Mouse (Mus musculus) fibroblast of lung, adult 2 months (primary cell): ENCODE results near the gene Atp2b4.

Experiments
- DNase-seq: peaks from one replicate; pipeline ENCODE4 v3.0.0-alpha.2; 2011; ENCODE audit warnings: low read depth

Atp2b4 gene

GRCm38 (mm10) chr1:133797979-133798820 lies 2.6 kb downstream of the Atp2b4 start:
- DNase-seq, result no peak

DNA sequence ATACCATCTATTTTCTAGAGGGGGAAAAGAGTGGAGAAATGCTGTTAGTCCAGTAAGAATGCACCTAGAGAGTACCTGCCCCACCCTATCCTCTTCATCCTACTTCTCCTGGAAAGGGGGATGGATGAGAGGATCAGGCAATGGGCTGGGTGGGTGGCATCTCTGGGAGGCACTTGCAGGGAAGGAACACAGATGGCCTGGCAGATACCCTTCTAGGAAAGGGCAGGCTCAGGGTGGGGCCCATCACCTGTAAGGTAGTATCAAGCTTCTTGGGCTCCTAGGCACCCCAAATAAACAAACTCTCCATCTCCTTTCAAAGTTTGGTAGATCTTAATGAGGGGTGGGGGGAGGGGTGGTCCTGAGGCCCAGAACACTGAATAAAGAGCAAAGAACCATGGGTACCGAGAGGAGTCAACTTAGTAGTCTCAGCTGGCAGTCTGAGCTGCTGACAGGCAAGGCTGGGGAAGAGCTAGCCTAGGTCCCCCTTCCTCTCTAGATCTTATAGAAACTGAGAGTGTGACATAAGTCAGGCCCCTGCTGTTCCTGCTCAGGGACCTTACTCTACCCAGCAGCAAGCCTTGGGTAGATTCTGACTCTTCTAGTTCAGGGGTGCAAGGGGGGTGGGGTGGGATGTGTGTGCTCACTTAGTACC lies 3.4 kb downstream of the Atp2b4 start:
- DNase-seq, result no peak

- no peak for DNase-seq
These were observed 7.2 kb downstream of the Atp2b4 start for GRCm38 (mm10) chr1:133793646-133794045.

- DNase-seq, result no peak
These were observed 10.8 kb downstream of the Atp2b4 start for GRCm38 (mm10) chr1:133790011-133790410.

- no peak for DNase-seq
These were observed 12.0 kb downstream of the Atp2b4 start for GRCm38 (mm10) chr1:133788864-133789263.

GRCm38 (mm10) chr1:133787500-133788210 lies 13.2 kb downstream of the Atp2b4 start:
- no peak for DNase-seq

GRCm38 (mm10) chr1:133784621-133785020 lies 16.2 kb downstream of the Atp2b4 start:
- DNase-seq, result no peak

GRCm38 (mm10) chr1:133781531-133781930 lies 19.3 kb downstream of the Atp2b4 start:
- DNase-seq, result no peak

DNA sequence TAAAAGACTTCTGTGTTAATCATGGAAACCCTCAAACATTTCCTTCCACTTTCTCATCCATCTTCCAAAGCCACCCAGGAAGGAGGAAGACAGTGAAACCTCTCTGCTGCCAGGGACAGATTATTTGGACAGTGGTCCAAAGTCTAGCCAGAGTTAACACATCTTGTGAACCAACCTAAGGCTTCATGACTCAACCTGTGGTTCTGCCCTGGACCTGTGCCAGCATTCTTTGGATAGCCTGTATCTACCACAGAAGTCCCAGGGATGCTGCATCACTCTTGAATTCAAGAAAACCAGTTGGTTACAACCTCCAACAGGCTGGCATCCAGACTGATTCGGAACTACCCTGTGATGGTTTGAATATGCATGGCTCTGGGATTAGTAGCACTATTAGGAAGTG lies 21.8 kb downstream of the Atp2b4 start:
- peak; percentile 89 for DNase-seq

DNA sequence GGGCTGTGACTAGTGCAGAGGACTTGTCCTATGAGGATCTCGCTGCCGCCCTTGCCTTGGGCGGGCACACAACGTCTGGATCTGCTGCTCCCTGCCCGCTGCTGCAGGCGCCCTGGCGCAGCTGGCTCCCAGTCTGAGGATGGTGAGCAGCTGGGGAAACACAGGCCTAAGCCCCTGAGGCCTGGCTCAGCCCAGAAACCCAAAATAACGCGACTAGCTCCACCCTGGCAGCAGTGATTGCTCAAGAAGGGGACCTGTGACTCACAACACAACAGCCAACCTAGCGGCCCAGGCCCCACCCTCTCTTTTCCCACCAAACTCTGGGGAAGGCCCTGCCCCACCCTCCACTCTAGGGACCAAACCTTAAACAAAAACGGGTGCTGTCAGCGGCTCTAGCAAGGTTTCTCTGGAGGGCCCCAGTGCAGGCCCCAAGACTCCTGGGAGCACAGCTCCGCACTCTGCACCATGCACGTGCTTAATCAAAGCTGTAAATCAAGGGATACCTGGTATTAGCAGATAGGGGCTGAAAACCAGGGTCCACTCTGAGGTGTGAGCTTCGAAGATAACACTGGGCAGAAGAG lies 23.1 kb downstream of the Atp2b4 start:
- DNase-seq, result peak; percentile 58

DNA sequence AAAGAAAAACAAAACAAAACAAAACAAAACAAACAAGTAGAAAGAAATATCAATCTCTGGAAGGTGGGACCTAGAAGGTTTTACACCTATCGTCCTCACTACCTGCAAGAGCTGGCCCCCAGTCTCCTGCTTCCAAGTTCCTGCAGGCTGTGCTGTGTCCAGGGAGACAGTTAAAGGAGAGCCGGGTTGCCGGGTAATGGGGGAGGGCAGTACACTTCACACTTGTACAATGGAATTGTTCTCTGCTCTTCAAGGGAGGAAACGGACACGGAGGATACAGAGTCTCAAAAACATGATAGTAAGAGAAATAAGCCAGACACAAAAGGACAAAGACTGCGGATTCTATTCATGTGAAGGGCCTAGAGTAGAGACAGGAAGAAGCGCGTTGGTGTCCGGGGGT lies 28.3 kb downstream of the Atp2b4 start:
- DNase-seq, result no peak

DNA sequence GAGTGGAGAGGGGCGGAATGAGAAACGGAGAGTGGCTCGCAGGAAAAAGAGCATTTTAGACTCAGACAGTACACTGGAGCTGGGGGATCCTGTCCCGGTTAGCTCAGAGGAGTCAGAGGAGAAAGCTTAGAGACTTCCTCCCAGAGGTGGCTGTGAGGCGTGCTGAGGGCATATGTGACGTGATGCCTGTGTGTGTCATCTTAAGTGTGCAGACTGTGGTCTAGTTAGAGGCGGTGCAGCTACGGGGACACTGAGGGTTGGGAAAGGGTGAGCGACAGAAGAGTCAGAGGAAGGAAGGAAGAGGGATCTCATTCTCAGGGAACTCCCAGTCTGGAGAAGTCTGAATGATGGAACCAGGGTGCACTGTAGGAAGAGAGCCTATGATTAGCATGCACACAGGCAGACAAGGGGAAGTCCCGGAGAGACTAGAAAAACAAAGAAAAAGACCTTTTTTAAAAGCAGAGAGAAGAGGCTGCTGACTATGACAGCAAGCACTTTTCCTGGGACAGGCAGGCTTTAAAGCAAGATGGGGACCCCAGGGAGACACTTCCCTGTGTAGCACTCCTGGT lies 28.9 kb downstream of the Atp2b4 start:
- DNase-seq, result no peak

DNA sequence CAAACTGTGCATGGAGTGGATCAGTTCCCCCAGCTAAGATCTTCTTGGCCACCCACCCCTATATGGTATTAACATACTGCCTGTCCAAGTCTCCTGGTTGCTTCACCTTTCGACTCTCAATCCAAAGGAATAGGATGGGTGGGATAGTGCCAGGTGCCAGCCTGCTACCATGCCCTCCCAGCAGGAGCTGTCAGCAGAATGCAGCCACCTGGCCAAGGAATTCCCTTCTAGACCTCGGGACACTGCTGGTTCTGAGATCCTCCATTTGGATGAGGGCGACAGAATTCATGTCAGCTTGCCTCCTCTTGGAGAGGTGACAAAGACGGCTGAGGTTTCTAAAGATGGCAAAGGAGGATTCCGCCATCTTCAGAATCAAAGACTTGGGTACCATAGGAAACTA lies 32.8 kb downstream of the Atp2b4 start:
- DNase-seq, result no peak

DNA sequence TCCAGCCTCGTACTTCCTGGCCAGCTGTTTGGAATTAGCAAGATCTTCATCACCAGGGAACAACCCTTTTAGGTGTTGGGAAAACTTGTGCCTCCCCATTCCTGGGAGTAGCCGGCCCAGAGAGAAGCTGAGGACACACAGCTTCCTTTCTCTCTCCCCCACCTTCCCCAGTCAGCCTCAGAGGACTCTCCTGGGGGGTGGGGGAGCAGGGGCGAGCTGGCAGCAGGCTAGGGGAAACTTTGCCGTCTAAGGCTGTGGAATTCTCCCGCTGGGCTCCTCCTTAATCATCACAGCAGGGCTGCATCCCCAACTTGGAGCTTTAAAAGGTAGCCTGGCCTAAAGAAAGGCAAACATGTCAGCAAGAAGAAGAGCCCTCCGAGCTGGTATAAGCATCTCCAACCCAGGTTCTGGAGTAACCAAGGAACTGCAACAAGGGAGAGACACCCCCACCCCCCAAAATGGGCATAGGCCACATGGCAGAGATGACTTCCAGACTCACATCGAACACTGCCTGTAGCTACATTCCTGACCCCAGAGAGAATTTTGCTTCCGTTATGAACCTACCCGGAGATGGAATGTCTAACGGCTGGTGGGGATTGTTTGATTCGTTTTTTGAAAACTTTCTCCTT lies 33.8 kb downstream of the Atp2b4 start:
- DNase-seq, result no peak

GRCm38 (mm10) chr1:133765376-133765775 lies 35.5 kb downstream of the Atp2b4 start:
- no peak for DNase-seq

GRCm38 (mm10) chr1:133762946-133763422 lies 37.9 kb downstream of the Atp2b4 start:
- no peak for DNase-seq

GRCm38 (mm10) chr1:133761278-133761677 lies 39.6 kb downstream of the Atp2b4 start:
- no peak for DNase-seq

GRCm38 (mm10) chr1:133754317-133754868 lies 46.4 kb downstream of the Atp2b4 start:
- DNase-seq, result no peak

- no peak for DNase-seq
These were observed 47.5 kb downstream of the Atp2b4 start for GRCm38 (mm10) chr1:133753325-133753724.

- DNase-seq, result no peak
These were observed 49.2 kb downstream of the Atp2b4 start for GRCm38 (mm10) chr1:133751621-133752020.

GRCm38 (mm10) chr1:133749954-133750353 lies 50.9 kb downstream of the Atp2b4 start:
- DNase-seq, result no peak
